Mouse (Mus musculus) midbrain, embryonic 16.5 days (tissue): ENCODE results near the gene Wdfy3. TPM values are rescaled to one million over a fixed set of nuclear protein-coding genes. Genes with fewer than 3 reads are reported as not detected.

Experiments used
- ATAC-seq: fragments of 200-750 bp; cut with Nextera tagmentation; 2 replicates; pipeline ENCODE4 v1.8.0; 2017; ENCODE audit warnings: moderate TSS enrichment
- H3K27ac ChIP-seq: fragments of 300-500 bp; sonication (generic); 2 replicates; pipeline ENCODE4 v1.5.1; 2014; ENCODE audit warnings: mild to moderate bottlenecking, low read length, mixed read lengths
- H3K27me3 ChIP-seq: fragments of 300-500 bp; sonication (generic); 2 replicates; pipeline ENCODE4 v1.6.1; 2014; ENCODE audit warnings: low read depth, low read length, mixed read lengths; ENCODE audit not compliant: control insufficient read depth, insufficient read depth
- H3K36me3 ChIP-seq: fragments of 300-500 bp; sonication (generic); 2 replicates; pipeline ENCODE4 v1.6.1; 2014; ENCODE audit warnings: mild to moderate bottlenecking, low read length, moderate library complexity, mixed read lengths; ENCODE audit not compliant: control insufficient read depth, insufficient read depth
- H3K4me1 ChIP-seq: fragments of 300-500 bp; sonication (generic); 2 replicates; pipeline ENCODE4 v1.6.1; 2014; ENCODE audit warnings: mild to moderate bottlenecking, low read length, mixed read lengths; ENCODE audit not compliant: control insufficient read depth, insufficient read depth
- H3K4me2 ChIP-seq: fragments of 300-500 bp; sonication (generic); 2 replicates; pipeline ENCODE4 v1.6.1; 2014; ENCODE audit warnings: mild to moderate bottlenecking, low read length, mixed read lengths
- H3K4me3 ChIP-seq: fragments of 300-500 bp; sonication (generic); 2 replicates; pipeline ENCODE4 v1.5.1; 2014; ENCODE audit warnings: low read depth, mild to moderate bottlenecking, low read length, moderate library complexity, mixed read lengths
- H3K9ac ChIP-seq: fragments of 300-500 bp; sonication (generic); 2 replicates; pipeline ENCODE4 v1.6.1; 2014; ENCODE audit warnings: low read depth, low read length, mixed read lengths
- H3K9me3 ChIP-seq: fragments of 300-500 bp; sonication (generic); replicated peaks from 2 replicates; pipeline ENCODE4 v1.6.1; 2014; ENCODE audit warnings: mild to moderate bottlenecking, low read length, mixed read lengths; ENCODE audit not compliant: control insufficient read depth, poor library complexity, severe bottlenecking
- WGBS: fragments of 180-500 bp; shearing (Covaris S2); extraction: QIAGEN DNeasy Blood & Tissue Kit; methylation state at CpG from one replicate; pipeline ENCODE4 v1.1.7; 2014; 5-methylcytosine and 5-hydroxymethylcytosine counted together
- polyA plus RNA-seq: library from polyadenylated mRNA; unstranded; fragments of >200 nt; fragmentation: Nextera tagmentation; extraction: Ambion mirVana; gene quantifications from 2 replicates; pipeline ENCODE4 v1.2.1, GENCODE M21; 2015

The Wdfy3 gene
- polyA plus RNA-seq, 1 experiment from 2014 or later = 27.0 TPM

DNA sequence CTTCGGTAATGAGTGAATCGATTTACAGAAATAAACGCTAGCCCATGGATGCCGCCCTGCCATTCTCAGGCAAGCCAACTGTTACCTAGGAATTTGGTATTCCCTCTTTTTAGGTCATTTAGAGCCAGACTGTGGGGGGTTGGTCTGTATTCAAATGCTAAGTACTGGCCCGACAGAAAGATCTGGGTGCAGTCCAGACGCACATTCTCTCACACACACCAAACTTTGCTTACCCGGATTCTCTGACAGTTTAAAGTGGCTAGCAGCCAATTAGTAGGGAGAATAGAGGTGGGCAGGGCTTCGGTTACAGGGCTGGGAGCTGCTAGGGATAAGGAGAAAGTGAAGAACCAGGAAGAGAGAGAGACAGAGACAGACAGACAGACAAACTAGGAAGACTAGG is 55.5 kb downstream of the Wdfy3 start:
- peak; percentile 70; the same call in 1 of the 2 replicates for ATAC-seq
- Histone ChIP-seq H3K27me3 (no peaks in the 10 kb centered on the region), H3K27ac (no peak overlapping the region), H3K4me2 (no peak overlapping the region), H3K9ac (no peak overlapping the region), H3K4me3 (no peak overlapping the region), H3K4me1 (peaks cover 3% of the 10 kb centered on the region; the same call in 1 of the 2 replicates), H3K36me3 (peaks cover 3% of the 10 kb centered on the region; the same call in 1 of the 2 replicates), H3K9me3 (no peaks in the 10 kb centered on the region)
- WGBS = 60% methylated on average over 8 of the region's 8 CpGs

- H3K4me2 ChIP-seq = no peak overlapping the region
- H3K4me1 ChIP-seq = peaks cover 3% of the 10 kb centered on the region; the same call in 1 of the 2 replicates
- H3K4me3 ChIP-seq = no peak overlapping the region
- no peaks in the 10 kb centered on the region for H3K27me3 ChIP-seq
- ATAC-seq = no peak
- H3K9ac ChIP-seq = no peak overlapping the region
- 0 out of 2 replicates have a peak overlapping the region, but pooled peaks have one; percentile 32 for H3K27ac ChIP-seq
- H3K9me3 ChIP-seq = no peaks in the 10 kb centered on the region
- 74% methylated on average over 7 of the region's 7 CpGs for WGBS
- peaks cover 3% of the 10 kb centered on the region; the same call in 1 of the 2 replicates for H3K36me3 ChIP-seq
Observed at GRCm38 (mm10) chr5:102013781-102014180, 55.9 kb downstream of the Wdfy3 start.

GRCm38 (mm10) chr5:102010961-102011360 is 58.8 kb downstream of the Wdfy3 start:
- H3K4me2 ChIP-seq = no peak overlapping the region
- H3K27ac ChIP-seq = no peak overlapping the region
- no peaks in the 10 kb centered on the region for H3K9me3 ChIP-seq
- H3K9ac ChIP-seq = no peak overlapping the region
- ATAC-seq = no peak
- no peaks in the 10 kb centered on the region for H3K27me3 ChIP-seq
- peaks cover 3% of the 10 kb centered on the region; the same call in 1 of the 2 replicates for H3K36me3 ChIP-seq
- no peaks in the 10 kb centered on the region; the same call in 1 of the 2 replicates for H3K4me1 ChIP-seq
- 98% methylated on average over 2 of the region's 2 CpGs for WGBS
- H3K4me3 ChIP-seq = no peak overlapping the region

DNA sequence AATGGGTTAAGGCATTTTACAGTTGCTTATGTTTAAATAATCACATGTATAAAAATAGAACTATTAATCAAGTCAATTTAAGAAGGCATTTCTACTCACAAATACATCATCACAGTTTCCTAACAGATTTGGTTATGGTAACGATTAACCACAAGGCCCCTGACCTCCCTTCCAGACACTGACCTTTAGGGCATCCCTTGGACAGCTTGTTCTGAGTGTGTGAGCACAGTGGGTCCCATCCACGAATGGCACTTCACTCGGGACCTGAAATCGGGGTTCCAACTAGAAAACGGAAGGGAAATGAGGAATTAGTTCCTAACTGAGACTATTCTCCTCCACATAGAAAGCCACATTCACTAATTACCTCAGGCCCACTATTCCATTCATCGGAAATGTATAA is 60.1 kb downstream of the Wdfy3 start:
- H3K27me3 ChIP-seq = no peaks in the 10 kb centered on the region
- H3K9me3 ChIP-seq = no peaks in the 10 kb centered on the region
- H3K27ac ChIP-seq = no peak overlapping the region
- no peak overlapping the region for H3K4me3 ChIP-seq
- no peak overlapping the region for H3K9ac ChIP-seq
- peaks cover 3% of the 10 kb centered on the region; the same call in 1 of the 2 replicates for H3K36me3 ChIP-seq
- no peaks in the 10 kb centered on the region; the same call in 1 of the 2 replicates for H3K4me1 ChIP-seq
- H3K4me2 ChIP-seq = no peak overlapping the region
- no peak for ATAC-seq
- WGBS = 95% methylated on average over 6 of the region's 6 CpGs

- WGBS = 84% methylated on average over 7 of the region's 7 CpGs
- H3K4me2 ChIP-seq = no peak overlapping the region
- H3K36me3 ChIP-seq = no peaks in the 10 kb centered on the region
- H3K27me3 ChIP-seq = no peaks in the 10 kb centered on the region
- H3K27ac ChIP-seq = no peak overlapping the region
- H3K4me3 ChIP-seq = no peak overlapping the region
- H3K9ac ChIP-seq = no peak overlapping the region
- no peaks in the 10 kb centered on the region for H3K4me1 ChIP-seq
- H3K9me3 ChIP-seq = no peaks in the 10 kb centered on the region
- ATAC-seq = no peak
Observed at GRCm38 (mm10) chr5:102008712-102009111, 61.0 kb downstream of the Wdfy3 start.

DNA sequence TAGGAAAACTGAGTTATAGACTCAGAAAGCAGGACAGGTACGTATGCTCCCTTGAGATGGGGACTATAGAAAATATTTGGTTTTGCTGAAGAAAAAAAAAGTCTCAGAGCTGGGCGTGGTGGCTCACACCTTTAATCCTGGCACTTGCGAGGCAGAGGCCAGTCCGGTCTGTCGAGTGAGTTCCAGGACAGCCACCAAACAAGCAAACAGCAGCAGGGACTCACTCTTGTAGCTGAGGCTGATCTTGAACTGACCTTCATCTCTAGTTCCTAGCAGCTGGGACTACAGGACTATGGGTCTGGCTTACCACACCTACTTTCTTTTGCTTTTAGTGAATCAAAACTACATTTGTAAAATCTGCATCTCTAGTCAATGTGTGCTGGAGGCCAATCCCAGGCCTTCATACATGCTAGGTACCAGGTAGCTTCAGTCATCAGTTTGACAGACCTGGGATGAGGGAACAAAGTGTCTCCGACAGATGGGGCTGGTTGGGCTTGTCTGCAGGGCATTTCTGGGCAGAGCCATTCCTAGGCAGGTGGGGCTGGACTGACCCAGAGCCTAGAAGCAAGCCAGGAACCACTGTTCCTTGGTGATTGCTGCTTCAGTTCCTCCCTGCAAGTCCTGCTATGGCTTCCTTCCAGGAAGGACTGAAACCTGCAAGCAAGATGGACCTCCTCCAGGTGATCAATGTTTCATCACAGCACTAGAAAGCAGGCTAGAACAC is 63.3 kb downstream of the Wdfy3 start:
- ATAC-seq = no peak
- Histone ChIP-seq H3K4me2 (no peak overlapping the region), H3K4me3 (no peak overlapping the region), H3K4me1 (no peaks in the 10 kb centered on the region), H3K27ac (no peak overlapping the region), H3K27me3 (no peaks in the 10 kb centered on the region), H3K9ac (no peak overlapping the region), H3K36me3 (no peaks in the 10 kb centered on the region), H3K9me3 (no peaks in the 10 kb centered on the region)
- WGBS = 93% methylated on average over 6 of the region's 6 CpGs

- Histone ChIP-seq H3K4me3 (no peak overlapping the region), H3K27me3 (no peaks in the 10 kb centered on the region), H3K9me3 (no peaks in the 10 kb centered on the region), H3K27ac (no peak overlapping the region), H3K9ac (no peak overlapping the region), H3K4me1 (0 out of 2 replicates have a peak, but pooled peaks cover 3% of the 10 kb centered on the region), H3K36me3 (no peaks in the 10 kb centered on the region), H3K4me2 (no peak overlapping the region)
- ATAC-seq = no peak
- WGBS = 81% methylated on average over 3 of the region's 3 CpGs
Observed at GRCm38 (mm10) chr5:102003371-102003770, 66.3 kb downstream of the Wdfy3 start.

DNA sequence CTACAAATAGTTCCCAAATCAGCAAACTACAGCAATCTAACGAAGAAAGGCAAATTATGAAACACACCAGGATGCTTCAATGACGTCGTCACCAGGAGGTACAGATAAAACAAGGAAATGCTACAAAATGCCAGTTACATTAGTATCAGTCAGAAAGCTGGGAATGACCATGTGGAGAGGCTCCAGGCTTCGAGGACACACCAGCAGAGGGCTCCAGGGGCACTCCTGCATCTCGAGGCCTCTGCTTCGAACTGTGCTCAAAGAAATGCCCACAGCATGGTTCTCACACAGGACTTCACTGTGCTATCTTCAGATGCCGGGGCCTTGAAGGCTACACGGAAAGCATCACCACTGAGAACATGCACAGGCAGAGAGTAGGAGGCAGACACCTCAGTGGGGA is 68.7 kb downstream of the Wdfy3 start:
- H3K9me3 ChIP-seq = no peaks in the 10 kb centered on the region
- H3K27me3 ChIP-seq = no peaks in the 10 kb centered on the region
- no peak for ATAC-seq
- no peak overlapping the region for H3K4me2 ChIP-seq
- 0 out of 2 replicates have a peak, but pooled peaks cover 3% of the 10 kb centered on the region for H3K4me1 ChIP-seq
- H3K9ac ChIP-seq = no peak overlapping the region
- no peak overlapping the region for H3K27ac ChIP-seq
- 79% methylated on average over 8 of the region's 8 CpGs for WGBS
- H3K4me3 ChIP-seq = no peak overlapping the region
- no peaks in the 10 kb centered on the region for H3K36me3 ChIP-seq

- Histone ChIP-seq H3K9me3 (no peaks in the 10 kb centered on the region), H3K4me3 (no peak overlapping the region), H3K4me2 (no peak overlapping the region), H3K27ac (no peak overlapping the region), H3K9ac (no peak overlapping the region), H3K36me3 (no peaks in the 10 kb centered on the region), H3K4me1 (0 out of 2 replicates have a peak, but pooled peaks cover 3% of the 10 kb centered on the region), H3K27me3 (no peaks in the 10 kb centered on the region)
- ATAC-seq = no peak
- 81% methylated on average over 6 of the region's 6 CpGs for WGBS
Observed at GRCm38 (mm10) chr5:101998971-101999370, 70.8 kb downstream of the Wdfy3 start.
